Mouse (Mus musculus) heart, embryonic 10.5 days (tissue): ENCODE measurements around the gene C2cd4a. TPM values are rescaled to one million over a fixed set of nuclear protein-coding genes. Genes with fewer than 3 reads are reported as not detected.

ENCODE experiments used
- polyA plus RNA-seq: library from polyadenylated mRNA; unstranded; fragments of >200 nt; fragmentation: Nextera tagmentation; extraction: Ambion mirVana; gene quantifications from 2 replicates; pipeline ENCODE4 v1.2.1, GENCODE M21; 2016

The C2cd4a gene
- polyA plus RNA-seq, 1 experiment from 2014 or later = 0.65 TPM

Other genes starting within 250 kb of the C2cd4a start
- 2.3 and 2.8 TPM in 2 replicates for gene C2cd4b, start 72.9 kb downstream of the C2cd4a start, polyA plus RNA-seq
- 3.9 and 4.4 TPM in 2 replicates for gene Vps13c, start 8.1 kb upstream of the C2cd4a start, polyA plus RNA-seq